Mouse (Mus musculus) thymus, adult 2 months (tissue): ENCODE measurements around the gene Foxj1.
A peak's percentile ranks its signal among the peaks of the same experiment; 100 is the strongest.

Source experiments
- CTCF ChIP-seq: fragments of 200-500 bp; IDR thresholded peaks from 2 replicates; pipeline ENCODE4 v1.5.1; 2012; ENCODE audit warnings: mild to moderate bottlenecking, control low read depth, low read length, moderate library complexity, borderline replicate concordance; ENCODE audit not compliant: control insufficient read depth, poor library complexity, insufficient read depth; ENCODE audit errors: extremely low read depth
- POLR2A ChIP-seq: fragments of 200-500 bp; IDR thresholded peaks from 2 replicates; pipeline ENCODE4 v1.6.1; 2012; ENCODE audit warnings: mild to moderate bottlenecking, low read length, control low read depth, moderate library complexity; ENCODE audit not compliant: control insufficient read depth, poor library complexity, insufficient read depth; ENCODE audit errors: extremely low read depth

DNA sequence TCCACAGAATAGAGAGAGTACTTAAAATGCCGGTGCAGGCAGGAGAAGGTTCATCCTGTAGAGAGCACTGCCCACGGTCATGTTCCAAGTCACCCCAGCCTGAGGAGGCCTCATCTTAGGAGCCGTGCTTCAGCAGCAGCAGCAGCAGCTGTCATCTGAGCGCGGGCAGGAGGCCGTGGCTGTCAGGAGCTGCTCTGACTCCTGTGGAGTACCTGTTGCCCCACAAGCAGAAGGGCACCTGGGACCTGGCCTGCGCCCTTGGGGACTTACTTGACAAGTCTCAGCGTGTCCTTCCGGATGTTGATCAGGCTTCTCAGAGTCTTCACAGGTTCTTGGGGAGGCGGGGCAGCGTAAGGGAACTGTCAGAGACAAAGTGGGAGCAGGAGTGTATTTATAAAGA lies 26.8 kb upstream of the Foxj1 start:
- TF ChIP-seq CTCF: 0 out of 2 replicates have a peak, but pooled peaks have one; percentile 14
- no peak for TF ChIP-seq POLR2A
